Mouse (Mus musculus) spleen, adult 18-20 months (tissue): ENCODE data around the gene BC024063.
"Not testable (repeated sequence)": the region's sequence is repeated elsewhere in the genome, so short reads cannot be mapped to it uniquely, and the experiment has no call there.

ENCODE experiments used
- DNase-seq, 2 experiments: peaks; one replicate each; pipeline ENCODE4 v3.0.0; 2022; ENCODE audit warnings: mixed read lengths in 2 of 2

The BC024063 gene

DNA sequence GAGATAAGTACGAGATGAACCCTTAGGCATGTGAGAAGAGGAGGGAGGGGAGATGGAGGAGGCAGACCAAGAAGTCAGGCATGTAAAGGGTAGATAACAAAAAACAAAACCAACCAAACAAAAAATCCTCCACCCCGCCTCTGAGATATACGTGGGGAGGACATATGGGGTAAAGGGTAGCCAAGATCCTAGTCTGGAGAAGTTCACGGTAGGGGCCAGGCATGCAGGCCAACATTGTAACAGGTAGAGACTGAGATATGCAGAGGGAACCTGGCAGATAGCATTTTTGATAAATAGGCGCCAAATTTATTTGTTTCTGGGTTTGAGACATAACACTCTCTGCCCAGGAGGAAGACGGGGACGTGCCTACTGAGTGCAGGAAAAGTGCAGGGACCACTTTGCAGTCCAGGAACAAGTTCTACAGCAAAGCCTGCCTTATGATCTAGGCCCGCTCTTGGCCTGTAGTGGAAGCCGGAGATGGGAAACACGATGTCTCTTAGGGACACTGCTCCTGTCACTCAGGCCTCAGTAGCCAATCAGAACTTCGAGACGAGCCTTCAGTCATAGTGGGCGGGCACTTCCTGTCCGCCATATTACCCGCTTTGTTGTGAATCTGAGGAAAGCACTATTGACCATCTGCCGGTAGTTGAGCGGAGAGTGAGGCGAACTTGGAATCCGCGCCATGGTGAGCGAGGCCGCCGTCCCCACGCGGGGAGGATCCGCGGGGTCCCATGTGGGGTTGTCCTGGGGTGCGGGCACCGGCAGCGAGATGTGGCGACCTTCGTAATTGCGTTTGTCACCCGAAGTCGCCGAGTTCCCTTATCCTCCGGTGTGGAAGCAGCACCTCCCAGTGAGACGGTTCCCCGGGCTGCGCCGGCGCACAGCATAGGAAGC is at the start of gene BC024063:
Gene BC024063 (plus strand): TSS at position 626 of the 894 bp plus-strand sequence.
- peak; percentile 21 to 35 for DNase-seq

DNA sequence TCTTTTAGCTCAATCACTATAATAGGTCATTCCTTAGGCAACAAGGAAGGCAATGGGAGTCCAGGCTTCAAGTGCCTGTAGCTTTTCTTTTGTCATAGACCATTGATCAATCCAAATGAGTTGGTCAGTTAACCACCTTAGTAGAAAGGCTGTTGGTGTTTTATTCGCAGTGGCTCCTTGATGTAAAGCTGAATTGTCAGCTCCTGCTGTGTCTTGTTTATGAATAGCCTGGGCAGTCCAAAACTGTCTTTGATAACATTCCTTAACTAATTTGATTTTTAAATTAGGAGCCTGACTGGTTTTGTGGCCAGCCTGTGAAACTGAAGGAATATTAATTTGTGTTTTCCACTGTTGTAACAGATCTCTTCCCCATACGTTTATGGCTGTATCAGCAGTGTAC is 41.0 kb upstream of the BC024063 start:
- no peak for DNase-seq

DNA sequence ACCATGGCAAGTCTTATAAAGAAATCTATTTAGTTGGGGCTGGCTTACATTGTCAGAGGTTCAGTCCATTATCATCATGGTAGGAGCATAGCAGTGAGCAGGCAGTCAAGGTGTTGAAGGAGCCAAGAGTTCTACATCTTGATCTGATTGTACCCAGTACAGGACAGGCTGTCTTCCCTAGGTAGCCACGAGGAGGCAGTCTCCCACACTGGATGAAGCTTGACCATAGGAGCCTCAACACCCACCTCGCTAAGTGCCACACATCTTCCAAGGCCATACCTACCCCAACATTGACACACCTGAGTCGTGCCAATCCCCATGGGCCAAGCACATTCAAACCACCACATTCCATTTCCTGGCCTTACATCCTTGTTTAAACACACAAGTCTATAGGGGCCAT is 36.5 kb upstream of the BC024063 start:
- no peak for DNase-seq

DNA sequence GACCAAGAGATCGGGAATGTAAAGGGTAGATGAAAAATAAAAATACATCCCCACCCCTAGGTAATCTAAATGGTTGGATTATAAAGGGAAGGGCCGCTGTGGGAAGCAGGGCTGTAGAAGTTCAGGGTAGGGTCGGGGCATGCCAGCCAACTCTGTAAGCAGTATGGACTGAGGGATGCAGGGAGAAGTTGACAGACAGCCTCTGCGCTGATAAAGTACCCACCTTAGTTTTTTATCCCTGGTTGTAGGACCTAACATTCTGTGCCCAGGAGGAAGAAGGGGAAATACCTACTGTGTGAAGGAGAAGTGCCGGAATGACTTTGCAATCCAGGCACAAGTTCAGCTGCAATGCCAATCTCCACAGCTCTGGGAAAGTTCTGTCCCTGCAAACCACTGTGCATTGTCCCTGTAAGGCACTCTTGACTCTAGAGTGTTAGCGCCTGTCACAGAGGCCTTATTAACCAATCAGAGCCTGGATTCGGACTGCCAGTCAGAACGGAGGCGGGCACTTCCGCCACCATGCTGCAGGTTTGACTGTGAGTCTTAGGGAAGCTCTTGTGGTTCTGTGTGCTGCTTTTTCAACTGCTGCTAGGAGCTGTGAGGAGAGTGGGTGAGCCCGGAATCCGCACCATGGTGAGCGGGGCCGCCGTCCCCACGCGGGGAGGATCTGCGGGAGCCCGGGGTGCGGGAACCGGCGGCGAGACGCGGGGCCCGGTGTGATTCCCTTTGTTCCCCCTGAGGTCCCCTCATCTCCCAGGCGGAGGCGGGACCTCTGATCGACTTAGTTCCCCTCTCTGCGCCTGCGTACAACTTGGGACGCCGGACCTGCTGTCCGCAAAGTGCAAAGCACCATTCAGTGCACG is 35.3 kb upstream of the BC024063 start, which contains the start of gene Zfp873:
Gene Zfp873 (plus strand): TSS at position 527 of the 863 bp plus-strand sequence.
- DNase-seq: peak; percentile 86 to 90

DNA sequence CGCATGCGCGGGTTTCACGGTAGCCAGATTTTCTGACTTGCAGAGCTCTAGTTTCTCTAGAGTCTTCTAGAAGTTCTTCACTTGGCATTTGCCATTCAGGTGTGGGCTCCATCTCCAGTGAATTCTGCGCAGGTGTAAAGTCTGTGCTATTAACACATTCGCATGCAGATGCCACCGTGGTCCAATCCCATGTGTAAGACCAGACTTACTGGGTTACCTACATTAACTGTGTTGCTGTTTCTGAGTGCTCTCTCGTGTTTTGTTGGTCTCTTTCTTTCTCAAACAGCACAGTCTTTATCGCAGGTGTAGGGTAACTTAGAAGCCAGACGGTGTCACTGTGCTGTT is 34.7 kb upstream of the BC024063 start:
- DNase-seq: not testable (repeated sequence)

DNA sequence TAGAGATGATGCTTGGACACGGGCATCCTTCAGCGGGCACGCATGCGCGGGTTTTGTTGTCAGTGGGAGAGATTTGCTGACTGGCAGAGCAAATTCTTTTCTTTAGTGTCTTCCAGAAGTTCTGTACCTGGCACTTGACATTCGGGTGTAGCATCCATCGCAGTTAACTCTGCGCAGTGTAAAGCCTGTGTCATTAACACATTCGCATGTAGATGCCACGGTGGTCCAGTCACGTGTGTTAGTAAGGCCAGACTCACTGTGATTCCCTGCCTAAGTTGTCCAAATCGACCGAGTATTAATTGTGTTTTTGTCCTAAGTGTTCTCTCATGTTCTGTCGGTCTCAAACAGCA is 444 bp downstream of the BC024063 start:
- DNase-seq: not testable (repeated sequence)

DNA sequence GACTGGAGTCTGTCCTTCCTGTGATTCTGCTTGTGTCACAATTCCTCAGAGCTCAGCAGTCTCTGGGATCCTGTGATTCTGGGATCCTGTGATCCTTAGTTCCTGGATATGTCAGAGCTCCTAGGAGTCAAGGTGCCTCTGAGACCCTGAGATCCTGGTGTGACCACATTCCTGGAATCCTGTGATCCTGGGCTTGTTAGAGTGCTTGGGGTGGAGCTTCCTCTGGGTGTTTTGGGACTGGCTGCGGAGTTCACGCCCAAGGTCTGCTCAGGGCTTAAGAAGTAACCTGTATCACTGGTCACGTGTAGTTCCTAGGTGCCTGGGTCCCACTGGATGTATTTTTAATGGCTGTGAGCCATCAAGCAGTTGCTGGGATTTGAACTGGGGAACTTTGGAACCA is 34.1 kb downstream of the BC024063 start:
- no peak for DNase-seq

DNA sequence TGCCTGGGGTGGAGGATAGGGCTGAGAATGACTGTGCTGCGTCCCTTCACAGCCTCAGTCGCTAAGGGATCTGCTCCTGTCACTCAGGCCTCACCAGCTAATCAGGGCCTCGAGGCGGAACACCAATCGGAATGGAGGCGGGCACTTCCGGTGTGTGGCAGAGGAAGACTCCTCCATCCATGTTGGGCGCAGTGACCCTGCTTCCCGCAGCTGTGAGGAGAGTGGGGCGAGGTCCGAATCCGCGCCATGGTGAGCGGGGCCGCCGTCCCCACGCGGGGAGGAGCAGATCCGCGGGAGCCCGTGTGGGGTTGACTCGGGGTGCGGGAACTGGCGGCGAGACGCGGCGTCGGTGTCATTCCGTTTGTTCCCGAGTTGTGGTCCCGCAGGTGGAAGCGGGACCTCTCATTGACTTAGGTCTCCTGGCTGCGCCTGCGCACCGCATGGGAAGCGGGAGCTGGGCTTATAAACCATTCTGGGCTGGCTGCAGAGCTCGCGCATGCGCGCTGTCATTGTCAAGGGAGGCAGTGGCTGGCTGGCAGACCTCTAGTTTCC is 44.8 kb downstream of the BC024063 start, which contains the start of gene AU041133:
Gene AU041133 (plus strand): TSS at position 164 of the 552 bp plus-strand sequence.
- peak; percentile 75 to 76 for DNase-seq

DNA sequence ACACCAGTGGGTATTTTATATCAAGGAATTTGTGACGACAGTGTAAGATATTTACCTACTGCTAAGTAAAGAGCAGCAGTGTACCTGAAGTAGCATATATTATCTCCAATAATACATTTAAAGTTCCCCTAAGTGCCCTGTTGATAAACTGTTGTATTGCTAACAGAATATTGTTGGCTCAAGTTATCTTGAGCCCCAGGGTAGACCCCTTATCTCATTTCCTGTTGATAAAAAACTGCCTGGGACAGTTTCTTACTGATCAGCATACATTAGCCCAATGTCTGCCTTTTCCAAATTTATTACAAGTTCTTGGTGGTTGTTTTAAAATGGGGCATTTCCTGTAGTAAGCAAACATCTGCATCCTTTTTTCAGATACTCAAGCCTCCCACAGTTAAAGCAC is 62.1 kb downstream of the BC024063 start:
- DNase-seq: no peak

DNA sequence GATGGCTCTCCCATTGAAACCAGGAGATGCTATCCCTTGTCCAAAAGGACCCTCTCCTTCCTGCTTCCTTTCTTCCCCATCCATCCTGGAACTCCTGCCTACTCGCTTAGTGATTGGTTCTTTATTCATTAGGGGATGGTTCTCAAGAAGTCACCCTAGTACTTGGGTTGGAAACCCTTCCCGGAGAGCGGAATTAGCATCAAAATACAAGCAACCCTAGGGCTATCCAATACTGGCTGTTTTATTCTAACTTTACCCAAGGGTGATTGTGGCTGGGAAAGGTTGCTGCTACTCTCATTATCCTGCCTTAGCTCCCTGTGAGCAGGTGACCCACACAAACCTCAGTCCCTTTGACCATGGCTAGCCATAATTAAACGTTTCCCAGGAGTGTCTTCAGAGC is 64.4 kb downstream of the BC024063 start:
- no peak for DNase-seq
